Mouse (Mus musculus) embryonic facial prominence, embryonic 14.5 days (tissue): ENCODE measurements around the gene Med20. TPM values are rescaled to one million over a fixed set of nuclear protein-coding genes. Genes with fewer than 3 reads are reported as not detected.
A peak's percentile ranks its signal among the peaks of the same experiment; 100 is the strongest.

Experiments used
- ATAC-seq: fragments of 200-750 bp; cut with Nextera tagmentation; 2 replicates; pipeline ENCODE4 v1.8.0; 2017; ENCODE audit warnings: low read depth, moderate number of reproducible peaks, moderate TSS enrichment
- DNase-seq: peaks from one replicate; pipeline ENCODE4 v3.0.0-alpha.2; 2015; ENCODE audit warnings: low spot score
- H3K27ac ChIP-seq: fragments of 300-500 bp; sonication (generic); replicated peaks from 2 replicates; pipeline ENCODE4 v1.5.1; 2014; ENCODE audit warnings: low read depth, mild to moderate bottlenecking, low read length, moderate library complexity
- H3K27me3 ChIP-seq: fragments of 300-500 bp; sonication (generic); replicated peaks from 2 replicates; pipeline ENCODE4 v1.6.1; 2014; ENCODE audit warnings: low read length; ENCODE audit not compliant: control insufficient read depth, insufficient read depth
- H3K36me3 ChIP-seq: fragments of 300-500 bp; sonication (generic); 2 replicates; pipeline ENCODE4 v1.6.1; 2014; ENCODE audit warnings: low read length, mixed read lengths; ENCODE audit not compliant: control insufficient read depth, insufficient read depth
- H3K4me1 ChIP-seq: fragments of 300-500 bp; sonication (generic); 2 replicates; pipeline ENCODE4 v1.6.1; 2014; ENCODE audit warnings: antibody characterized with exemption, low read length; ENCODE audit not compliant: control insufficient read depth, insufficient read depth
- H3K4me2 ChIP-seq: fragments of 300-500 bp; sonication (generic); 2 replicates; pipeline ENCODE4 v1.6.1; 2014; ENCODE audit warnings: low read depth, mild to moderate bottlenecking, low read length, moderate library complexity, mixed read lengths
- H3K4me3 ChIP-seq: fragments of 300-500 bp; sonication (generic); 2 replicates; pipeline ENCODE4 v1.5.1; 2014; ENCODE audit warnings: low read depth, mild to moderate bottlenecking, low read length
- H3K9ac ChIP-seq: fragments of 300-500 bp; sonication (generic); 2 replicates; pipeline ENCODE4 v1.6.1; 2014; ENCODE audit warnings: low read depth, mild to moderate bottlenecking, low read length, moderate library complexity, mixed read lengths
- H3K9me3 ChIP-seq: fragments of 300-500 bp; sonication (generic); 2 replicates; pipeline ENCODE4 v1.6.1; 2016; ENCODE audit warnings: low read length; ENCODE audit not compliant: control insufficient read depth
- WGBS: fragments of 180-500 bp; shearing (Covaris S2); extraction: QIAGEN DNeasy Blood & Tissue Kit; methylation state at CpG from one replicate; pipeline ENCODE4 v1.1.7; 2014; 5-methylcytosine and 5-hydroxymethylcytosine counted together
- polyA plus RNA-seq: library from polyadenylated mRNA; unstranded; fragments of >200 nt; fragmentation: Nextera tagmentation; extraction: Ambion mirVana; gene quantifications from 2 replicates; pipeline ENCODE4 v1.2.1, GENCODE M21; 2014

The Med20 gene
- polyA plus RNA-seq, 1 experiment from 2014 or later, result 47.7 TPM

DNA sequence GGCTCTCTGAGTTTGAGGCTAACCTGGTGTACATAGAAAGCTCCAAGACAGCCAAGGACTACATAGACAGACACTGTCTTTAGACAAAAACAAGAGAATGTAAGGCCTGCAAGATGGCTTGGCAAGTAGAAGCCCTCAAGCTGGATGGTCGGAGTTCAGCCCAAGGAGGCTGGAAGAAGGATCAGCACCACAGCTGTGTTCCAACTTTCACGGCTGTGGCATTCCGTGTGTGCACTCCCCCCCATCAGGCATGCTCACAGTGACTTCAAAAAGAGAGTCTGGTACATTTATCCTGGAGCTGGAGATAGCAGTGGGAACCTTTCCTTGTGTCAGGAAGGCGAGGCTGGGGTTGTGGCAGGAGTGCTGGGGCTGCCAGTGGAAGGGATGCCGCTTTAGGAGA is 14.6 kb downstream of the Med20 start:
- H3K27me3 ChIP-seq, result no peaks in the 10 kb centered on the region
- DNase-seq, result no peak
- H3K36me3 ChIP-seq, result peaks cover 41% of the 10 kb centered on the region

DNA sequence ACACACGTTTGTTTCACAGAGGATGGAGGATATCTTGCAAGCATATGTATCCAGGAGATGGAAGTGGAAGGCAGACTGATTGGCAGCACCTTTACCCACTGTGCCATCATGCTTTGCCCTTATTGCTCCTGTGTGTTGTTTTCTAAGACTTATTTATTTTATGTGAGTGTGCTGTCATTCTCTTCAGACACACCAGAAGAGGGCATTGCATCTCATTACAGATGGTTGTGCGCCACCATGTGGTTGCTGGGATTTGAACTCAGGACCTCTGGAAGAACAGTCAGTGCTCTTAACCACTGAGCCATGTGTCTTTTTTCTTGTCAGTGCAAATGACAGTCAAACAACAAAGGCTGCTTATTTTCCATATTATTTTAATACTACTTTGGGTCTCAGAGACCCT is 16.4 kb downstream of the Med20 start:
- ATAC-seq (no peak), DNase-seq (no peak)
- WGBS, result 72% methylated on average over 2 of the region's 2 CpGs
- H3K4me2 ChIP-seq, result no peak overlapping the region
- H3K27ac ChIP-seq, result no peak overlapping the region
- H3K27me3 ChIP-seq, result no peaks in the 10 kb centered on the region
- H3K9ac ChIP-seq, result no peak overlapping the region
- peaks cover 30% of the 10 kb centered on the region for H3K36me3 ChIP-seq
- H3K4me3 ChIP-seq, result no peak overlapping the region
- no peaks in the 10 kb centered on the region for H3K9me3 ChIP-seq
- H3K4me1 ChIP-seq, result peaks cover 17% of the 10 kb centered on the region

More for the DNA sequence above, 14.6 kb downstream of the Med20 start:
- H3K27ac ChIP-seq, result no peak overlapping the region
- H3K9ac ChIP-seq, result no peak overlapping the region
- H3K4me1 ChIP-seq, result peaks cover 12% of the 10 kb centered on the region
- H3K4me2 ChIP-seq, result no peak overlapping the region
- no peak overlapping the region for H3K4me3 ChIP-seq
- WGBS, result 82% methylated on average over 5 of the region's 5 CpGs
- H3K9me3 ChIP-seq, result no peaks in the 10 kb centered on the region
- ATAC-seq, result no peak

DNA sequence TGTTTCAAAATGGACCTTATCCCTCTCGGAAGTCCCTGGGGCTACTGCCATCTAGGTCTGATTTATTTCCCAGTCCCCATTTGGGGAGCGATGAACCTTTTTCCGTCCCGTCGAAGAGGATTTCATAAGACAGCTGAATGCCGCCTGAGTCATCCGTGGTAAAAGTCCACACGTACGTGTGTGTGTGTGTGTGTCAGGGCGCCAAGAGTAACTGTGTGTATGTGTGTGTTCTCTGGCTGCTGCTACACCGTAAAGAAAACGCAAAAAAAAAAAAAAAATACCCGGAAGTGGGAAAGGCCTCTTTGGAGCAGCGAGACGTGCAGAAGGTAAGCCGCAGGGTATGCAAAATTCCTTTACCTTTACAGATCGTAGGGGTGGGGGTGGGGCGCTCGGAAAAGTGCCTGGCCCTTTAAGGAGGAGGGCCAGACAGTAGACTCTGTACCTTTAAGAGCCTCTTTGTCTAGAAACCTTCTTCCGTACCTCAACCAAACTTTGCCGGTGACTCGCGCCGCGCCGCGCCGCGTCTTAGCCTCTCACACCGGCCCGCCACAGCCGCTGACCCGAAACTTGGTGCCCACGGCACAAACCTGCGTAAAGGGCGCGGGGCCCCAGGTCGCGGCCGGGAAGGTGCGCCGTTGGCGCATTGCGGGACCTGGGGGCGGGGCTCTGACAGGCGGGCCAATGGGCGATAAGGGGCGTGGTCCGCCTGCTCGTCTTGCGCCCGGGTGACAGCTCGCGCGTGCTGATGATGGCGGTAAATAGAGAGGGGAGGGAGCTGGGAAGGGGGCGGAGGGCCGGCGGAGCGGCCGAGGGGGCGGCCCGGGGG is 17.7 kb downstream of the Med20 start:
- peak; percentile 98 for DNase-seq
- peaks cover 17% of the 10 kb centered on the region for H3K36me3 ChIP-seq
- peak; percentile 95 for ATAC-seq
- H3K9me3 ChIP-seq, result no peaks in the 10 kb centered on the region
- H3K9ac ChIP-seq, result peak overlapping the region; percentile 70
- WGBS, result under 1% methylated on average over 60 of the region's 63 CpGs
- peak overlapping the region; percentile 95 for H3K4me2 ChIP-seq
- H3K27ac ChIP-seq, result peak overlapping the region; percentile 85
- peak overlapping the region; percentile 59 for H3K4me3 ChIP-seq
- no peaks in the 10 kb centered on the region for H3K27me3 ChIP-seq
- peaks cover 17% of the 10 kb centered on the region for H3K4me1 ChIP-seq

DNA sequence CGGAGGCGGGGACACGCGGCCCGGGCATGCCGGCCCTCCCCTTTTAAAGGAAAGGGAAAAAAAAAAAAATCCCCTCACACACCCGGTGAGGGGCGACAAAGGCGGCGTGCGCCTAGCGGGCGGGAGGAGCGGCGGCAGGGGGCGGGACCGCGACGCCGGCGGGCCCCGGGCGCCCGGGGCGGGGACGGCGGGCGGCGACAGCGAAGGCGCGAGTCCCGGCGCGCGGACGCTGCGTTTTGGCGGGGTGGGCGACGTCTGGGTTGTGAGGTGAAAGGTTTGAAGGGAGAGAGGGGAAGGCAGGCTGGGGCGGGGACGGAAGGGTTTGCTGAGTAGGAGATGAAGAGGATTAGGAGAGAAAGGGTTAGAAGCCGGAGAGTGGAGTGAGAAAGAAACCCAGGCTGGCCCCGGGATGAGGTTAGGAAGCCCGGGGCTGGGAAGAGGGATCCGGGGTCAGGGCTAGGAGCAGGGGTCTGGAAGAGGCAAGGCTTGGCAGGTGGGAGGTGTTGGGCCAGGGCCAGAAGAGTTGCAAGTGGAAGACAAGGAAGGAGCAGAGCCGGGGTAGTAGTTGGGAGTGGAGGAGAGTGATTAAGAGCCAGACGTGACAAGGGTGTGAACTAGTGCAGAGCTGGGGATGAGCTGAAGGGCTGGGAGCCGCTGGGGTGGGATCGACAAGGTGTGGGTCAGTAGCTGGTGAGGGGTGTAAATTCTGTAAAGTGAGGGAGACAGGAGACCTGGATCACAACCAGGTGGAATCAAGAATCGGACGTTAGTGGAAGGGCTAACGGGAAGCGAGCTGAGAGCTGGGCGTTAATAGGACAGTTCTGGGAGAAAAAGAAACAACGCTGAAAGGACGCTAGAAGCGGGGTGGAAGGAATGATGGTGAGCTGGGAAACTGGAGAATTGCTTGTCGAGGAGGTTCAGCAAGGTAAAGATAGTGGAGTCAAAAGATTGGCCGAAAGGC is 18.6 kb downstream of the Med20 start:
- H3K4me1 ChIP-seq, result peaks cover 17% of the 10 kb centered on the region
- H3K27me3 ChIP-seq, result no peaks in the 10 kb centered on the region
- ATAC-seq (peak; percentile 20), DNase-seq (no peak)
- peak overlapping the region; percentile 95 for H3K4me2 ChIP-seq
- H3K4me3 ChIP-seq, result peak overlapping the region; percentile 59
- H3K36me3 ChIP-seq, result peaks cover 10% of the 10 kb centered on the region
- H3K9ac ChIP-seq, result peak overlapping the region; percentile 70
- under 1% methylated on average over 54 of the region's 61 CpGs for WGBS
- peak overlapping the region; percentile 85 for H3K27ac ChIP-seq
- no peaks in the 10 kb centered on the region for H3K9me3 ChIP-seq

DNA sequence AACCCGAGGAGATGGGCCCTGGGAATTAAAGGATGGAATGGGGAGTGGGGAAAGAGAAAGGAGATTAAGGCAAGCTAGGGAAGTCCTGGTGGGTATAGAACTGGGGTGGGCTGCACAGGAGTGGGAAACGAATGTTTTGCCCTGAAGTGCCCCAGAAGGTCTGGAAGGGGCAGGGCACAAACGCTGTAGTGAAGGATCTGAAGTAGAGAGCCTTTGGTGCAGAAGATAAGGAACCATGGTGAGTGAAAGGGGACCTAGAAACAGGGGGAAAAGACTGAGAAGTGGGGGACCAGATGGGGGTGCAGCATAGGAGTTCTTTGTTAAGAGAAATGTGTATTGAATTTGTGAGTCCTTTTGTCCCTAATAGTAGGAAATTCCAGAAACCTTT is 19.3 kb downstream of the Med20 start, which contains the start of gene Usp49:
TSS of gene Usp49 (plus strand) at position 13 of the 388 bp plus-strand sequence.
- Histone ChIP-seq H3K9ac (peak within 1 kb of the TSS; percentile 70), H3K4me2 (peak within 1 kb of the TSS; percentile 95), H3K27ac (peak within 1 kb of the TSS; percentile 85), H3K36me3 (0 out of 2 replicates have a peak, but pooled peaks cover 3% of the 10 kb centered on the region), H3K9me3 (no peaks in the 10 kb centered on the region), H3K4me3 (peak within 1 kb of the TSS; percentile 59), H3K27me3 (no peaks in the 10 kb centered on the region), H3K4me1 (peaks cover 17% of the 10 kb centered on the region)
- no peak for ATAC-seq
- no peak for DNase-seq
- WGBS, result 2% methylated on average over 3 of the region's 3 CpGs

DNA sequence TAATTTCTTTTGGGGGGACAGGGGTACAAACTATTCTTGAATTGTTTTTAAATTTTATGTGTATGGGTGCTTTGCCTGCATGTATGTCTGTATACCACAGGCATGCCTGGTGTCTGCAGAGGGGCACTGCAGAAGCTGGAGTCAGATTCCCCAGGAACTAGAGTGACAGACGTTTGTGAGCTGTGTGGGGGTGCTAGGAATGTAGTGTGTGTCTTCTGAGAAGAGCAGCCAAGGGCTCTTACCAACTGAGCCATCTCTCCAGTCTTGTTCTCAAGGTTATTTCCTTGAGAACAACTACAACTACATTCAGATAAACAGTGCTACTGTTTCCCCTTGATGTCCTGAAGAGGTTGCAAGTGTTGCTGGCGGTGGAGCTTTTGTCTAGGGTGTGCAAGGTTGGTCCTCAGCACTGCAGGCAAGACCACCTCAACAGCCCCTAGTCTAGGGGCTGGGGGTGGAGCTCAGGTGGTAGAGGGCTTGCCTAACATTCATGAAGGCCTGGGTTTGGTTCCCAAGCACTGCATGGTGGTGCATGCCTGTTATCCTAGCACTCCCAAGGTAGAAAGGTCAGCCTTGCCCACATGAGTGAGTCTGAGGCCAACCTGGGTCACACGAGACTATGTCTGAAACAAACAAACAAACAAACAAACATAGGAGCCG is 20.9 kb downstream of the Med20 start:
- DNase-seq (no peak), ATAC-seq (no peak)
- Histone ChIP-seq H3K4me1 (peaks cover 17% of the 10 kb centered on the region), H3K9me3 (no peaks in the 10 kb centered on the region), H3K27ac (no peak overlapping the region), H3K36me3 (0 out of 2 replicates have a peak, but pooled peaks cover 6% of the 10 kb centered on the region), H3K9ac (no peak overlapping the region), H3K4me2 (no peak overlapping the region), H3K4me3 (no peak overlapping the region), H3K27me3 (no peaks in the 10 kb centered on the region)
- 67% methylated on average over 4 of the region's 4 CpGs for WGBS

DNA sequence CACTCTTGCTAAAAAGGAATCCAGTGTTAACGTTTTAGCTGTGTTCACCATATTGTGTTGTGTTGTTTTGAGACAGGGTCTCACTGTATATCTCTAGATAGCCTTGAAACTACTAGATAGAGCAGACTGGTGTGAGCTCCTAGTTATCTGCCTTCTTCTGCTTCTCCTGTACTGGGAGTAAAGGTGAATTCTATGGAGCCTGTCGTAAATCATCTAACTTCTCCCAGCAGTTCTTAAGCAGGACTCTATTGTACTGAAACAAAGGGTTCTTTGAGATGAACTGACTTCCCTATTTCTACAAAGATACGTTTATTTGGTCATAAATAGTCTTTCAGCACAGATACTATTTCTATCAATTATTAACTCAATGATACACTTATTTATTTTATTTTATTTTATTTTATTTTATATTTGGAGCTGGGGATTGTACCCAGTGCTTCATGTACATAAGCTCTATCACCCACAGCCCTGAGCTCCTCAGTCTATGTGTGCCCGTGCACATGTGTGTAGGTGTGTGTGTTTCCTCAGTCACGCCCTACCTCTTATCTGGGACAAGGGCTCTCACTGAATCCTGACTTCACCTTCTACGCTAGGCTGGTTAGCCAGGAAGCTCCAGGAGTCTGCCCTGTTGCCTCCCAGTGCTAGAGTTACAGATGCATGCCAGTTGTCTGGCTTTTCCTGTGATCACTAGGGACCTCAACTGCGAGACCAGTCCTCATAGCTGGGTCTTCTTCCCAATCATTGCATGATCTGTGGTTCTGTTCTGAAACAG is 22.8 kb downstream of the Med20 start:
- no peak for ATAC-seq
- Histone ChIP-seq H3K36me3 (0 out of 2 replicates have a peak, but pooled peaks cover 6% of the 10 kb centered on the region), H3K4me1 (peaks cover 10% of the 10 kb centered on the region), H3K27me3 (no peaks in the 10 kb centered on the region), H3K9me3 (no peaks in the 10 kb centered on the region), H3K9ac (no peak overlapping the region), H3K4me3 (no peak overlapping the region), H3K4me2 (no peak overlapping the region), H3K27ac (no peak overlapping the region)
- DNase-seq, result no peak
- 83% methylated on average over 7 of the region's 7 CpGs for WGBS
